Mouse (Mus musculus): ENCODE results near the gene Chdh. TPM values are rescaled to one million over a fixed set of nuclear protein-coding genes. Genes with fewer than 3 reads are reported as not detected.

Gene Chdh
- polyA plus RNA-seq, 1 experiment from 2014 or later, result 0.42 TPM

DNA sequence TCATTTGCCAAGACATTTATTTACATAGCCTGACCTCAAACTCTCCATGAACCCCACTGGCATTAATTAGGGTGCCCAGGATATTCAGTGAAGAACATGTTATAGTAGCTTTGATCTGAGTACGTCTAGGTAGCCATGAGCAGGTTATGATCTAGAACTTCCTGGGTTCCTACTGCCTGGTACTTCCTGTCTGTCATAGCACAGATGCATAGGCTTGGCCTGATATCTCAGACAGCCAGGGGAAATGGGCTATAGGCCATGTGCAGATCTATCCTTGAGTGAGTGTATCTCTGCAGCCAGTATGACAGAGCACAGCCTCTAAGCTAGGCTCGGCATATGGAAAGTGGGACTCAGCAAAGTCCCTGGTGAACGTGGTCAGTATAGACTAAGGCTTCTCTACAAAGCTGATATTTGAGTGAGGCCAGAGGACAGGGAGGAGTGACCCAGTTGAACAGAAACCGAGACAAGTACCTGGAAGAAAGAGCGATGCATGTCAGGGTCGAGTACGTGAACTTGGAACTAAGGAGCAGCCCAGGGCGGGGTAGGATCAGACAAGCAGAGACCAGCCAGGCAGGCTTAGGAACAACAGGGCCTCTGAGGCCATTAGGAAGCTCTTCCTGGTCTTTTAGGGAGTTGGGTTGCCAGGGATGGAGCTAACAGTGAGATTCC is 9.1 kb downstream of the Chdh start:
- H3K9me3 ChIP-seq, result no peaks in the 10 kb centered on the region
- H3K27me3 ChIP-seq, result no peaks in the 10 kb centered on the region
- ATAC-seq (ENCODE audit: low read depth), result no peak
- H3K9ac ChIP-seq, result no peak overlapping the region
- WGBS, result 93% methylated on average over 8 of the region's 8 CpGs
- no peak overlapping the region for H3K27ac ChIP-seq (replicated peaks)
- H3K4me1 ChIP-seq (replicated peaks), result no peaks in the 10 kb centered on the region; the same call in 1 of the 2 replicates
- no peaks in the 10 kb centered on the region for H3K36me3 ChIP-seq
- H3K4me3 ChIP-seq, result no peak overlapping the region
- no peak overlapping the region for H3K4me2 ChIP-seq

DNA sequence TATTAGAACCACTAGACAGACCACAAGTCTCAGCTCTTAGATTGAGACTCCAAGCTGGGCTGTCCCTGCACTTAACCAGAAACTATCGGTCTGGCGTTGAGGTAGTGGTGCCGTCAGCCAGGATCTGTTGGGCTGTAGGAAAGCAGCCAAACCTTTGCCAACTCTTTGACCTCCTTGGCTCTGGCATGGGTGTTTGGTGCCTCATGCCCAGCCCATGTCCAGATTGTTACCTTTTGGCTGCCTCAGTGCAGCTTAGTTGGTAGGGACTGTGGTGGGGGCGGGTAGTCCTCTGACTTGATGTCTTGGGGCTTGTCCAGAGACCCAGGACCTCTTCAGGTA is 9.6 kb downstream of the Chdh start:
- Histone ChIP-seq H3K27me3 (no peaks in the 10 kb centered on the region), H3K36me3 (no peaks in the 10 kb centered on the region), H3K4me2 (no peak overlapping the region), H3K27ac (replicated peaks) (no peak overlapping the region), H3K4me3 (no peak overlapping the region), H3K9ac (no peak overlapping the region), H3K9me3 (no peaks in the 10 kb centered on the region), H3K4me1 (replicated peaks) (no peaks in the 10 kb centered on the region; the same call in 1 of the 2 replicates)
- 95% methylated on average over 4 of the region's 4 CpGs for WGBS
- ATAC-seq (ENCODE audit: low read depth), result no peak

DNA sequence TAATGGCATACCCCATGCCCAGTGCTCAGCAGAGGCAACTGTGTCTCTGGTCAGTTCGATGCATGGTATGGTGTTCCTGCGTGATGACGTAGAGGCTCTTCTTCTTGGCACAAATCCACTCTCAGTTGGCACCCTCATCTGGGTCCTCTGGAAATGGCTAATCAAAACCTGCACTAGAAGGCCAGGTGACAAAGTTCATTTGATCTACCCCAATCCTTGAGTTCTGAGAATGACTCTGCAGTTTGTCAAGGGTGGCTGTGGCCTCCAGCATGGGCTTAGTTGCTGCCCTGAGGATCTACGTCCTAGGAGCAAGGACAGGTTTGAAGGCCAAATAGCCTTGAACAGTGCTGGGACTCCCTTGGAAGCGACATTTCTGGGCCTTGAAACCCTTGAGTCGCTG is 10.0 kb downstream of the Chdh start:
- 93% methylated on average over 6 of the region's 6 CpGs for WGBS
- Histone ChIP-seq H3K4me3 (no peak overlapping the region), H3K9ac (no peak overlapping the region), H3K27ac (replicated peaks) (no peak overlapping the region), H3K4me1 (replicated peaks) (no peaks in the 10 kb centered on the region; the same call in 1 of the 2 replicates), H3K4me2 (no peak overlapping the region), H3K27me3 (no peaks in the 10 kb centered on the region), H3K9me3 (no peaks in the 10 kb centered on the region), H3K36me3 (no peaks in the 10 kb centered on the region)
- ATAC-seq (ENCODE audit: low read depth), result no peak

GRCm38 (mm10) chr14:30019375-30019774 is 10.6 kb downstream of the Chdh start:
- Histone ChIP-seq H3K4me1 (replicated peaks) (no peaks in the 10 kb centered on the region; the same call in 1 of the 2 replicates), H3K36me3 (no peaks in the 10 kb centered on the region), H3K9me3 (no peaks in the 10 kb centered on the region), H3K9ac (no peak overlapping the region), H3K27ac (replicated peaks) (no peak overlapping the region), H3K27me3 (no peaks in the 10 kb centered on the region), H3K4me3 (no peak overlapping the region), H3K4me2 (no peak overlapping the region)
- ATAC-seq (ENCODE audit: low read depth), result no peak
- WGBS, result 93% methylated on average over 8 of the region's 8 CpGs

- Histone ChIP-seq H3K36me3 (no peaks in the 10 kb centered on the region), H3K4me2 (no peak overlapping the region), H3K27ac (replicated peaks) (no peak overlapping the region), H3K4me3 (no peak overlapping the region), H3K27me3 (no peaks in the 10 kb centered on the region), H3K4me1 (replicated peaks) (no peaks in the 10 kb centered on the region; the same call in 1 of the 2 replicates), H3K9me3 (no peaks in the 10 kb centered on the region), H3K9ac (no peak overlapping the region)
- 47% methylated on average over 9 of the region's 9 CpGs for WGBS
- ATAC-seq (ENCODE audit: low read depth), result no peak
Observed at GRCm38 (mm10) chr14:30019792-30020575, 11.2 kb downstream of the Chdh start.

- Histone ChIP-seq H3K4me1 (replicated peaks) (no peaks in the 10 kb centered on the region), H3K27me3 (no peaks in the 10 kb centered on the region), H3K4me2 (no peak overlapping the region), H3K27ac (replicated peaks) (no peak overlapping the region), H3K9me3 (no peaks in the 10 kb centered on the region), H3K4me3 (no peak overlapping the region), H3K36me3 (no peaks in the 10 kb centered on the region), H3K9ac (no peak overlapping the region)
- WGBS, result 94% methylated on average over 6 of the region's 6 CpGs
- no peak for ATAC-seq (ENCODE audit: low read depth)
Observed at GRCm38 (mm10) chr14:30022471-30022870, 13.6 kb downstream of the Chdh start.

GRCm38 (mm10) chr14:30024387-30024786 is 15.6 kb downstream of the Chdh start:
- WGBS, result 71% methylated on average over 7 of the region's 7 CpGs
- H3K27ac ChIP-seq (replicated peaks), result no peak overlapping the region
- no peaks in the 10 kb centered on the region for H3K4me1 ChIP-seq (replicated peaks)
- no peak overlapping the region for H3K4me3 ChIP-seq
- H3K9me3 ChIP-seq, result no peaks in the 10 kb centered on the region
- no peak overlapping the region for H3K9ac ChIP-seq
- H3K4me2 ChIP-seq, result no peak overlapping the region
- H3K36me3 ChIP-seq, result no peaks in the 10 kb centered on the region
- no peak for ATAC-seq (ENCODE audit: low read depth)
- no peaks in the 10 kb centered on the region for H3K27me3 ChIP-seq

GRCm38 (mm10) chr14:30027378-30027777 is 18.6 kb downstream of the Chdh start:
- Histone ChIP-seq H3K36me3 (no peaks in the 10 kb centered on the region), H3K4me1 (replicated peaks) (no peaks in the 10 kb centered on the region), H3K27me3 (no peaks in the 10 kb centered on the region), H3K4me3 (no peak overlapping the region), H3K9ac (no peak overlapping the region), H3K4me2 (no peak overlapping the region), H3K27ac (replicated peaks) (no peak overlapping the region), H3K9me3 (no peaks in the 10 kb centered on the region)
- ATAC-seq (ENCODE audit: low read depth), result no peak
- WGBS, result 56% methylated on average over 2 of the region's 2 CpGs

GRCm38 (mm10) chr14:30033405-30033804 is 24.6 kb downstream of the Chdh start:
- H3K36me3 ChIP-seq, result no peaks in the 10 kb centered on the region
- H3K9ac ChIP-seq, result no peak overlapping the region
- H3K27me3 ChIP-seq, result no peaks in the 10 kb centered on the region
- ATAC-seq (ENCODE audit: low read depth), result no peak
- 66% methylated on average over 8 of the region's 8 CpGs for WGBS
- no peak overlapping the region for H3K27ac ChIP-seq (replicated peaks)
- no peaks in the 10 kb centered on the region for H3K9me3 ChIP-seq
- H3K4me3 ChIP-seq, result no peak overlapping the region
- no peaks in the 10 kb centered on the region for H3K4me1 ChIP-seq (replicated peaks)
- H3K4me2 ChIP-seq, result no peak overlapping the region

DNA sequence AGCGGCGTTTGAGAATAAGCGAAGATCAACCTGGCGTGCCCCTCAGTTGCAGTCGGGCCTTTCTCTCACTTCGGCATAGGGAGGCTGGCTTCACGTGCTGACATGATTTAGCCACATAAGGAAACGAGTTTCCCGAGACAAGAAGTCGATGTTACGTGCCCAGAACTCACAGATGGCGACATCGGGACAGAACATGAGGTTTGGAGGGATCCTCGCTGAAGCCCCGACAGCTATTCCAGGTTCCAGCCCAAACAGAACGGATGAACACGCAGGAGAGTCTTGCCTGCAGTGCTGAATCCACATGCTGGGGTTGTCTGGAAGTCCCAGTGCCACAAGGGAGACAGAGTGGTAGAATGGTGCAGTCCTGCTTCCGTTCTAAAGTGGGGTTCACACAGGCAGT is 29.6 kb downstream of the Chdh start:
- no peaks in the 10 kb centered on the region for H3K27me3 ChIP-seq
- no peak overlapping the region for H3K4me2 ChIP-seq
- H3K9me3 ChIP-seq, result no peaks in the 10 kb centered on the region
- WGBS, result 90% methylated on average over 18 of the region's 18 CpGs
- no peaks in the 10 kb centered on the region for H3K4me1 ChIP-seq (replicated peaks)
- H3K9ac ChIP-seq, result no peak overlapping the region
- H3K36me3 ChIP-seq, result peaks cover 14% of the 10 kb centered on the region; the same call in 1 of the 2 replicates
- no peak for ATAC-seq (ENCODE audit: low read depth)
- H3K27ac ChIP-seq (replicated peaks), result no peak overlapping the region
- no peak overlapping the region for H3K4me3 ChIP-seq

- WGBS, result 84% methylated on average over 4 of the region's 4 CpGs
- no peak overlapping the region for H3K4me2 ChIP-seq
- no peak overlapping the region for H3K9ac ChIP-seq
- no peaks in the 10 kb centered on the region for H3K27me3 ChIP-seq
- H3K9me3 ChIP-seq, result no peaks in the 10 kb centered on the region
- no peaks in the 10 kb centered on the region for H3K4me1 ChIP-seq (replicated peaks)
- no peak for ATAC-seq (ENCODE audit: low read depth)
- no peak overlapping the region for H3K27ac ChIP-seq (replicated peaks)
- H3K4me3 ChIP-seq, result no peak overlapping the region
- H3K36me3 ChIP-seq, result peaks cover 14% of the 10 kb centered on the region; the same call in 1 of the 2 replicates
Observed at GRCm38 (mm10) chr14:30039413-30039812, 30.6 kb downstream of the Chdh start.

DNA sequence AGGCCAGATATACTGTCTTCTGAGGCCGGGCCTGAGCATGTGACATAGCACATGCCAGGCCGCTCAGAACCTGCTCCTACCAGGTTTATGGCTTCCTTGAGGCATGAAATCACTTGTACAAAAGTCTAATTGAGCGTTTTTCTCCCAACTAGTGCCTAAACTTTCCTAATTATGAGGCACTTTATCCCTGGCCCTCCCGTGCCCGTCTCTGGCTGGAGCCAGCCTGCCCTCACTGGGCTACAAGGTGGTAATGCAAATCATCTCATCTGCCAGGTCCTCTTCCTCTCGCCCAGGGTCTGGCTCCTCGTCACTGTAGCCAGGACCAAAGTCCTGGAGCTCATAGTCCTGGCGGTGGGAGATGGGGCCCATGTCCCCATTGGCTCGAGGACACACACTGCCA is 33.0 kb downstream of the Chdh start:
- no peaks in the 10 kb centered on the region for H3K27me3 ChIP-seq
- peaks cover 14% of the 10 kb centered on the region; the same call in 1 of the 2 replicates for H3K36me3 ChIP-seq
- H3K4me3 ChIP-seq, result no peak overlapping the region
- H3K9me3 ChIP-seq, result no peaks in the 10 kb centered on the region
- H3K9ac ChIP-seq, result no peak overlapping the region
- 81% methylated on average over 9 of the region's 9 CpGs for WGBS
- H3K4me1 ChIP-seq (replicated peaks), result no peaks in the 10 kb centered on the region
- no peak overlapping the region for H3K27ac ChIP-seq (replicated peaks)
- no peak for ATAC-seq (ENCODE audit: low read depth)
- H3K4me2 ChIP-seq, result no peak overlapping the region

Measured in neural tube, embryonic 13.5 days (tissue).